Mouse (Mus musculus): Measurements from ENCODE around the gene Lrrc20. TPM values are rescaled to one million over a fixed set of nuclear protein-coding genes. Genes with fewer than 3 reads are reported as not detected.
"Not testable (repeated sequence)": the region's sequence is repeated elsewhere in the genome, so short reads cannot be mapped to it uniquely, and the experiment has no call there.

Lrrc20 gene
- polyA plus RNA-seq, 1 experiment from 2014 or later: 5.7 TPM

DNA sequence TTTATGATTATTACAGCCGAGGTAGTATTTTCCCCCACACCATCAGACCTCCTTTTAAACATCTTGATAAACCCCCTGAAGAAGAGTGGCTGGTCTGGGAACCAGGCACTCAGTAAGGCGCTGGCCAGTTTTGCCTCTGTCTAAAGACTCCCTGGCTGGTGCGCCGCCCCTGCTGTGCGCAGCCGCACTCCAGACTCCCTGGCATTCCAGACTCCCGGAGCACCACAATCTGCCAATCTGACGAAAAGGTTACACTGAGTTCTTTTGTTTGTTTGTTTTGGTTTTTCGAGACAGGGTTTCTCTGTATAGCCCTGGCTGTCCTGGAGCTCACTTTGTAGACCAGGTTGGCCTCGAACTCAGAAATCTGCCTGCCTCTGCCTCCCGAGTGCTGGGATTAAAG lies 129.8 kb downstream of the Lrrc20 start:
- not testable (repeated sequence) for H3K79me2 ChIP-seq (ENCODE audit: inconsistent target); H3K4me3 ChIP-seq (ENCODE audit: inconsistent target); H3K36me3 ChIP-seq (ENCODE audit: inconsistent target); H3K27ac ChIP-seq
- WGBS (ENCODE audit: missing documents): 73% methylated on average over 9 of the region's 11 CpGs

DNA sequence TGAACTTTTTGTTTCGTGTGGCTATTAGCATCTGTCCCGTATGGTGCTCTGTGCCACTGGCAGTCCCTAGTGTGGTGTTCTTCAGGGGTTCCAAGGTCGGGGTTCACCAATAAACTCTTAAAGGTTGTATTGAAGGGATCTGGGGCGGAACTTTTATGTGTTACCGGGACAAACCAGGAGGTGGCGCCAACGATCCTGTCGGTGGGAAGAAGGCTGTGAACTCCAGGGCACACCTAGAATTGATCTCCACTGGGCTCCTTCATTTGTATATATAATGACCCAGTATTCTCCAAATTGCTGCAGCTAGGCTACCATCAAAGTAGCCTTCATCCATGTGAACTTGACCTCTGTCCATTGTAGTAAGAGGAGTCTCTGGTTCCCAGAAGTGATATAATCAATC lies 130.2 kb downstream of the Lrrc20 start:
- 12% methylated on average over 8 of the region's 8 CpGs for WGBS (ENCODE audit: missing documents)
- H3K4me3 ChIP-seq (ENCODE audit: inconsistent target): no peak overlapping the region
- no peaks in the 10 kb centered on the region for H3K36me3 ChIP-seq (ENCODE audit: inconsistent target)
- H3K27ac ChIP-seq: no peak overlapping the region
- H3K79me2 ChIP-seq (ENCODE audit: inconsistent target): no peaks in the 10 kb centered on the region

DNA sequence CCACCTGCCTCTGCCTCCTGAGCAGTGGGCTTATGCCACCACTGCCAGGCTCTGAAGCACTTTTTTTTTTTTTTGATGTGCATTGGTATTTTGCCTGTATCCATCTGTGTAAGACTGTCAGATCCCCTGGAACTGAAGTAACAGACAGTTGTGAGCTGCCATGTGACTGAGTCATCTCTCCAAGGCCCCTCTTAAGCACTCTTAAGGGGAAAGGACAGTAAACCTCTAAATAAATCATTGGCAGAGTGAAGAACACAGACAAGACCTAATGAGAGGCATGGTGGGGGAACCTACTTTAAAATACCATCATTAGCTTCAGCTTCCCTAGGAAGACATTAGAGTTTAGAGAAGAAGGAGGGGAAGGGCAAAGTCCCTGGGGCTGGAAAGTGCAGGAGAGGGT lies 132.6 kb downstream of the Lrrc20 start:
- H3K36me3 ChIP-seq (ENCODE audit: inconsistent target): no peaks in the 10 kb centered on the region
- H3K4me3 ChIP-seq (ENCODE audit: inconsistent target): no peak overlapping the region
- no peak overlapping the region for H3K27ac ChIP-seq
- no peaks in the 10 kb centered on the region for H3K79me2 ChIP-seq (ENCODE audit: inconsistent target)

DNA sequence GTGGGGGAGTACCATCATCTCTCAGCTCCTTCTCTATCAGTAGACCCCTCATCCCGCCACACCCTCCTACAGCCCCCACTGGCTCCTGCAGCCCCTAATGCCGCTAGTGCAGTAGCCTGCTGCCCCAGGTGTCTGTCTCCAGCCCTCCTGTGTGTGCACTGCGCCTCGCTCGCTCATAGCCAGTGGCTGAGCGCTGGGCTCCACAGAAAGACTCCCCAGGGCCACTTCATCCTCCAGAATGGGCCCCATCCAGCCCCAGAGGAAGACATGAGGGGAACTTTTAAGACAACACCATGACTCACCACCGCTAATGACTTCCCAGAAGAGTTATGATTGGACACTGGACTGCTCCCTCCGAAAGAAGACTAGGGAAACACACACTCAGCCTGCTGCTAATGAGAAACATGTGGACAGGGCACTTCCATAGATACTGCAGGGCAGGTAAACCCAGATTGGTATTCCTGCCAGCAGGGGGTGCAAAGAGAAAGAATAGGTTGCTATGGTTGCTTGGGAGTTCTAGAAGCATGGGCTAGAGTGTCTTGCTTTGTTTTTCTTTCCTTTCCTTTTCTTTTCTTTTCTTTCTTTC lies 135.1 kb downstream of the Lrrc20 start:
- 78% methylated on average over 8 of the region's 8 CpGs for WGBS (ENCODE audit: missing documents)

DNA sequence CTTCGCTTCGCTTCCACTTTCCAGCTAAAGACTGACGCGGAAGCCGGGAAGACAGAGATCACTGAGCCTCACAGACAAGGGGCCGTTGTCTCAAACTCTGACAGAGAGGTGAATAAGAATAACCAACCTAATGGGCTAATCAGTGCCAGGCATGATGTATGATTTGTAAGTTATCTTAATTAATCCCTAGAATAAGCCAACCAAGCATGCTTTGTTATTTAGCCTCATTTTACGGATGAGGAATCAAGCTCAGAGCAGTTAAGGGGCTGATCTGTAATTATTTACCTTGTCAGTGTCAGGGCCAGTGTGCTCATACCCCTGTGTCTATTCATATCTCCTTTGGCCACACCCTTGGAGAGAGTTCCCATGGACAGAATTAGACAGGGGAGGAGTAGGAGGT lies 138.7 kb downstream of the Lrrc20 start:
- Histone ChIP-seq H3K27ac (no peak overlapping the region), H3K79me2 (ENCODE audit: inconsistent target) (no peaks in the 10 kb centered on the region), H3K4me3 (ENCODE audit: inconsistent target) (no peak overlapping the region), H3K36me3 (ENCODE audit: inconsistent target) (no peaks in the 10 kb centered on the region)
- 97% methylated on average over 7 of the region's 7 CpGs for WGBS (ENCODE audit: missing documents)

More for the DNA sequence above, 135.1 kb downstream of the Lrrc20 start:
- Histone ChIP-seq H3K36me3 (ENCODE audit: inconsistent target) (no peaks in the 10 kb centered on the region), H3K4me3 (ENCODE audit: inconsistent target) (no peak overlapping the region), H3K27ac (no peak overlapping the region), H3K79me2 (ENCODE audit: inconsistent target) (no peaks in the 10 kb centered on the region)

DNA sequence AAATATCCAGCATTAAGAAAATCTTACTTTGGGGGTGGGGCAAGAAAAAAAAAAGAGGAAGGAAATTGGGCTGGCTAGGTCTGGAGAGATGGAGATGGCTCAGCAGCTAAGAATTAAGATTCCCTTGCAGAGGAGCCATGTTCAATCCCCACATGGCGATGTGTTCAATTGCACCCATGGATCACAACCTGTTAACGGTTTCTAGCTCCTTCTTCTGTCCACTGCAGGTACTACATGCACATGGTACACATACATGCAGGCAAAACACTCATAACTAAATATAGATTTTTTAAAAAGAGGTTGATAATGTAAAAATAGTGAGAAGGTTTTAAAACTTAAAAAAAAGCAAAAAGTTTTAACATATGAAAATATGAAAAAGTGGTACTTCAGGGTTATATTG lies 142.9 kb downstream of the Lrrc20 start:
- WGBS (ENCODE audit: missing documents): 79% methylated on average over 2 of the region's 2 CpGs
- no peak overlapping the region for H3K4me3 ChIP-seq (ENCODE audit: inconsistent target)
- H3K27ac ChIP-seq: no peak overlapping the region
- no peaks in the 10 kb centered on the region for H3K36me3 ChIP-seq (ENCODE audit: inconsistent target)
- H3K79me2 ChIP-seq (ENCODE audit: inconsistent target): no peaks in the 10 kb centered on the region

DNA sequence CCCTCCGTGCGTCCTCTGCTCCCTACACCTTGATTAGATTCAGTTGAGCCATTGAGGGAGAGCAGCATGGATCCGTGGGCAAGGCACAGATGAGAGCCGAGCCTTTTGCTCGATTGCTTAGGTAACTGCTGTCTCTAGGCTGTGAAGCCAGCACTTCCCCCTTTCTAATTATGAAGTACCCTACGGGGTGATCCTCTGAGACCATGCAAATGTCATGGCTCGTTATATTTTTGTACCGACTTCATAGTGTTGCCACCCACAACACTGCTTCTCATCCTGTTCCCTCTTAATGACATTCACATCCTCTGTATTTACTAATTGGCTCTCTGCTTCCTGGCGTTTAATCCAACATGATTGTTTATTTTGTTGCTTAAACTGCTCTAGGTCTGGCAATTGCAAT lies 146.1 kb downstream of the Lrrc20 start:
- Histone ChIP-seq H3K27ac (no peak overlapping the region), H3K4me3 (ENCODE audit: inconsistent target) (no peak overlapping the region), H3K79me2 (ENCODE audit: inconsistent target) (no peaks in the 10 kb centered on the region), H3K36me3 (ENCODE audit: inconsistent target) (no peaks in the 10 kb centered on the region)
- WGBS (ENCODE audit: missing documents): 32% methylated on average over 9 of the region's 9 CpGs

DNA sequence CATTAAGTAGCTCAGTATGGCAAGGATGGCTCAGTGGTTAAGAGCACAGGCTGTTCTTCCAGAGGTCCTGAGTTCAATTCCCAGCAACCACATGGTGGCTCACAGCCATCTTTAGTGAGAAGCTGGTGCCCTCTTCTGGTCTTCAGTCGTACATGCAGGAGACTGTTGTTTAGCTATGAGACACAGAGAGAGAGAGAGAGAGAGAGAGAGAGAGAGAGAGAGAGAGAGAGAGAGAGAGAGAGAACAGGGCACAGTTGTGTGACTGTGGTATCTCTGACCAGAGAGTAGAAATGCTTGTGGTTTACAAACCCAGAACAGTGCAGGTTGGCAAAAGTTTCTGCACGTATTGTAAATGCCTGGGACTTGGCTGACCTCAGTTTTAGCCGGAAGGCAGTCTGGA lies 148.3 kb downstream of the Lrrc20 start:
- H3K4me3 ChIP-seq (ENCODE audit: inconsistent target); H3K27ac ChIP-seq; H3K36me3 ChIP-seq (ENCODE audit: inconsistent target); H3K79me2 ChIP-seq (ENCODE audit: inconsistent target): not testable (repeated sequence)
- 78% methylated on average over 3 of the region's 3 CpGs for WGBS (ENCODE audit: missing documents)

DNA sequence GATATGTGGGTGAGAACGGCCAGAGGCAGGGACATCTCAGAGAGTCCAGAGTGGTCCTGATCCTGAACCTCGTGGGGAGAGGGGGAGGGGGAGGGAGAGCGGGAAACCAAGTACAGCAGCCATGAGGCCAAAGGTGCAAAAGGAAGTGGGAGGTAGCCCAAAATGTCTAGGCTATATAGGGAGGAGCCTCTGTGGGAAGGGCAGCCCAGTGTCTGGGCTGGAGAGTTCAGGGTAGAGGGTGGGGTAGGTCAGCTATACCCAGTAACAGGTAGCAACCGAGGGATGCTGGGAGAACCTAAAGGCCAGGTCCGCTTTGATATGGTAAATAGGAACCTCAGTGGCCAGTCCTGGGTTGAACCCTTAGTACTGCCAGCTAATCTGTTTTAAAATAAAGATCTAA lies 149.2 kb downstream of the Lrrc20 start:
- no peak overlapping the region for H3K4me3 ChIP-seq (ENCODE audit: inconsistent target)
- no peaks in the 10 kb centered on the region for H3K36me3 ChIP-seq (ENCODE audit: inconsistent target)
- no peak overlapping the region for H3K27ac ChIP-seq
- no peaks in the 10 kb centered on the region for H3K79me2 ChIP-seq (ENCODE audit: inconsistent target)
- WGBS (ENCODE audit: missing documents): 73% methylated on average over 5 of the region's 5 CpGs

DNA sequence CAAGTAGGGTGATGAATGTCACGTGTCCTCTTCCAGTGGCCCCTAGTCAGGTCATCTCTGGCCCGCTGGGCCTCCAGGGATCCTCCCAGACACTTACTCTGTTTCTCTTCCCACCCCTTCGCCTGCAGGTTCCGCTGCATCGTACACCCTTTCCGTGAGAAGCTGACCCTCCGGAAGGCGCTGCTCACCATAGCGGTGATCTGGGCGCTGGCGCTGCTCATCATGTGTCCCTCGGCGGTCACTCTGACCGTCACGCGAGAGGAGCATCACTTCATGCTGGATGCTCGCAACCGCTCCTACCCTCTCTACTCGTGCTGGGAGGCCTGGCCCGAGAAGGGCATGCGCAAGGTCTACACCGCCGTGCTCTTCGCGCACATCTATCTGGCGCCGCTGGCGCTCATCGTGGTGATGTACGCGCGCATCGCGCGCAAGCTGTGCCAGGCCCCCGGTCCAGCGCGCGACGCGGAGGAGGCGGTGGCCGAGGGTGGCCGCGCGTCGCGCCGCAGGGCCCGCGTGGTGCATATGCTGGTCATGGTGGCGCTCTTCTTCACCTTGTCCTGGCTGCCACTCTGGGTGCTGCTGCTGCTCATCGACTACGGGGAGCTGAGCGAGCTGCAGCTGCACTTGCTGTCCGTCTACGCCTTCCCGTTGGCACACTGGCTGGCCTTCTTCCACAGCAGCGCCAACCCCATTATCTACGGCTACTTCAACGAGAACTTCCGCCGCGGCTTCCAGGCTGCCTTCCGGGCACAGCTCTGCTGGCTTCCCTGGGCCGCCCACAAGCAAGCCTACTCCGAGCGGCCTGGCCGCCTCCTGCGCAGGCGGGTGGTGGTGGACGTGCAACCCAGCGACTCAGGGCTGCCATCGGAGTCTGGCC lies 150.0 kb downstream of the Lrrc20 start:
- Histone ChIP-seq H3K79me2 (ENCODE audit: inconsistent target) (no peaks in the 10 kb centered on the region), H3K27ac (no peak overlapping the region), H3K4me3 (ENCODE audit: inconsistent target) (no peak overlapping the region), H3K36me3 (ENCODE audit: inconsistent target) (no peaks in the 10 kb centered on the region)
- 4% methylated on average over 74 of the region's 74 CpGs for WGBS (ENCODE audit: missing documents)

DNA sequence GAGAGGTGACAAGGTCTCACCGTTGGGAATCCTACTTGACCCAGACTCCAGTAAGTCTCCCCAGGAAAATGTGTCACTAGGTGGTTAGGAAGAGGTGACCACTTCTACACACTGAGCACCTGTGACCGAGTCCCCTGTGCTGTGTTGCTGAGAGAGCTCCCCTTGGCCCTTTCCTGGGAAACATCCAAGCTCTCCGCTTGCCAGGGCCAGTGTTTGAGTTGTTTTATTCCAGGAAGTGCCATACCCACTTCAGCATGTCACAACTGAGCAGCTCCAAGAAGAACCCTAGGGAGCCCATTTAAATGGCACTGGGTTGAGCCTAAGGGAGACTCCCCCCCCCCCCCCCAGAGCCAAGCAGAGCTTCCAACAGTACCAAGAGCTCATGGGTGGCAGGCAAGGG lies 150.9 kb downstream of the Lrrc20 start:
- no peak overlapping the region for H3K4me3 ChIP-seq (ENCODE audit: inconsistent target)
- 96% methylated on average over 3 of the region's 3 CpGs for WGBS (ENCODE audit: missing documents)
- H3K79me2 ChIP-seq (ENCODE audit: inconsistent target): no peaks in the 10 kb centered on the region
- H3K36me3 ChIP-seq (ENCODE audit: inconsistent target): no peaks in the 10 kb centered on the region
- no peak overlapping the region for H3K27ac ChIP-seq

DNA sequence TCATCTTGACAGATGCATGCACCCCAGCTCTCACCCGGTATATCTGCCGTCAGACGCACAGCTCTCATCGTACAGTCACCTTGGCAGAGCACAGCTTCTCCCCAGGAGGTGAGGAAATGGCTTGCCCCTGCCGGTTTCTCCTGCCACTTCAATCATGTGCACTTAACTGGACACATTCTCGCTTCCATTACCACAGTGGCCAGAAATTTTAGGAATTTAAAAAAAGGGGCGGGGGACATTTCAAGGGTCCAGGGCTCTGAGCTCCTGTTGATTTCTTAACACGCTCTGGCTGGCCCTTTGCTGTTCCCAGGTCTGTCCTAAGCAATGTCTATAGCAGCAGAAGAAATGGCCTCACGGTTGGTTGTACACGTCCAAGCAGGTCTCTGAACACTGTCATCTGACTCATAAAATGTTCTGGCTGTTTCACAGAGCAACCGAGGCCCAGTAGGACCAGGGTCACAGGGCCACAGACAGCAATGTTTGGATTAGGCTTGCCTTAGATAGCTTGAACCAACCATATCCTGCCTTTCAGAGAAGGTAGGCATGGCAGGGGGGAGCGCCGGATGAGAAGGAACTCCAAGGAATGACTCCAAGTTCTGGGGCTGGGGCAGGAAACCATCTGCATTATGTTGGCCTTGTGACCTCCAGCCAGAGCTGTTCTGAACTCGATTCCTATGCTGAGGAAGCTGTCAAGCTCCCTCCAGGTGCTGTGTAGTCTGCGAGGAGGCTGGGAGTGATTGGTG lies 151.8 kb downstream of the Lrrc20 start:
- Histone ChIP-seq H3K36me3 (ENCODE audit: inconsistent target) (no peaks in the 10 kb centered on the region), H3K79me2 (ENCODE audit: inconsistent target) (no peaks in the 10 kb centered on the region), H3K27ac (no peak overlapping the region), H3K4me3 (ENCODE audit: inconsistent target) (no peak overlapping the region)
- WGBS (ENCODE audit: missing documents): 93% methylated on average over 15 of the region's 15 CpGs

DNA sequence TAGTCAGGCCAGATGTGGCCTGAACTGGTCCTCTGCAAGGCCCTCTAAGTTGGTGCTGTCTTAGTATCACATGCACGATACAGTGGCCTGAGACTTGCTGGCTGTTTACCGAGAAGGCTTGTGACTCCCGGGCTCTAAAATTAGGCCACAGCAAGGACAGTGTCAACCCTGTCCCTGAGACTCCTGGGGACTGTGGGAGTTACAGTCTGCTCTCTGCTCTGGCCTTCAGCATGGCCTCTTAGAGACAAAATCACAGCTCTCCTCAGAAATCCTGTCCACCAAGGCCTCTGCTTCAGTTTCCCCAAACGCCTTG lies 152.3 kb downstream of the Lrrc20 start:
- no peak overlapping the region for H3K27ac ChIP-seq
- H3K4me3 ChIP-seq (ENCODE audit: inconsistent target): no peak overlapping the region
- H3K79me2 ChIP-seq (ENCODE audit: inconsistent target): no peaks in the 10 kb centered on the region
- no peaks in the 10 kb centered on the region for H3K36me3 ChIP-seq (ENCODE audit: inconsistent target)
- WGBS (ENCODE audit: missing documents): 95% methylated on average over 4 of the region's 4 CpGs

Measured in macrophage (primary cell).